Mouse (Mus musculus) left cerebral cortex, adult 2 months (tissue): ENCODE results near the gene Dclk3. TPM values are rescaled to one million over a fixed set of nuclear protein-coding genes. Genes with fewer than 3 reads are reported as not detected.

Source experiments
- DNase-seq, 2 experiments: peaks; one replicate each; pipeline ENCODE4 v3.0.0; 2021 to 2022; ENCODE audit warnings: low spot score in 2 of 2, mixed read lengths in 1 of 2; ENCODE audit errors: extremely low spot score in 1 of 2
- H3K27ac ChIP-seq: fragments of 200-600 bp; 2 replicates; pipeline ENCODE4 v1.8.1; 2022
- H3K4me3 ChIP-seq: fragments of 200-600 bp; 2 replicates; pipeline ENCODE4 v1.8.1; 2022
- CTCF ChIP-seq: fragments of 200-600 bp; IDR thresholded peaks from 2 replicates; pipeline ENCODE4 v1.8.1; 2022; ENCODE audit warnings: antibody characterized with exemption, mild to moderate bottlenecking, moderate library complexity
- intact Hi-C: fragments of 180-260 bp; cut with DNase I; formaldehyde crosslinking; loops from one replicate; pipeline ENCODE4 v1.15.1; 2025
- total RNA-seq, 2 experiments: library from RNA; stranded (reverse); gene quantifications; 2 replicates each; pipeline ENCODE4 v1.2.3; 2021

The Dclk3 gene
- total RNA-seq, 2 experiments from 2014 or later: 50.8 to 54.7 TPM

DNA sequence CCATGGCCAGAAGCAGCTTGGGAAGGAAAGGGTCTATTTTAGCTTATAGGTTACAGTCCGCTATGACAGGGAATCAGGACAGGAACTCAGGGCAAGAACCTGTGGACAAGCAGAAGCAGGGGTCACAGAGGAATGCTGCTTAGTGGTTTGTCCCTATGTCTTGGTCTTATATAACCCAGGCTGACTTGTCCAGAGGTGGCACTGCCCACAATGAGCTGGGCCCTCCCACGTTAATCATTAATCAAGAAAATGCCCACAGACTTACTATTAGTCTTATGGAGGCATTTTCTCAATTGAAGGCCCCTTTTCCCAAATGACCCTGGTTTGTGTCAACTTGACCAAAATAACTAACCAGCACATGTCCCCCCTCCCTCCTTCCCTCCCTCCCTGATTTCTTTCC lies 2.3 kb downstream of the Dclk3 start:
- intact Hi-C loops: loop anchor here (5.0 kb wide), 2 partner anchors 36 to 129 kb away; partner anchors contain the start of gene Trank1
- DNase-seq: no peak
- Histone ChIP-seq H3K27ac (peak overlapping the region; percentile 28), H3K4me3 (peak overlapping the region; percentile 22)
- no peak for TF ChIP-seq CTCF

DNA sequence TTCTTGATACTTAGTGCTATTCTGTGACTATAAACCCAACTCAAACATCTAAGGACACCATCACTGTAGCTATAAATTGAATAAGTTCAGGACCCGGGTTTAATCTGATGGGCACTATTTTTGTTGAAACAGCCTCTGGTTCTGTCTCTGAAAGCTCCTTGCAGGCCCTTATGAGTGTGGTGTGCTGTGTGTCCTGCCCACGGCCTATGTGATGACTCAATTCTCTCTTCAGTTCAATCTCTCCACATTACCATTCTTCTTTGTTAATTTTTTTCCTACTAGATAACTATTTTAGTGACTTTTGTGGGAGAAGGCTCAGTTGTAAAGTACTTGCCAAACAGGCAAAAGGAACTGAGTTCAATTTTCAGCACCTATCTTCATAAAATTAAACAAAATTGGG lies 7.3 kb downstream of the Dclk3 start:
- intact Hi-C loops: no loop called here
- Histone ChIP-seq H3K27ac (no peak overlapping the region), H3K4me3 (no peak overlapping the region)
- TF ChIP-seq CTCF: no peak
- no peak for DNase-seq

DNA sequence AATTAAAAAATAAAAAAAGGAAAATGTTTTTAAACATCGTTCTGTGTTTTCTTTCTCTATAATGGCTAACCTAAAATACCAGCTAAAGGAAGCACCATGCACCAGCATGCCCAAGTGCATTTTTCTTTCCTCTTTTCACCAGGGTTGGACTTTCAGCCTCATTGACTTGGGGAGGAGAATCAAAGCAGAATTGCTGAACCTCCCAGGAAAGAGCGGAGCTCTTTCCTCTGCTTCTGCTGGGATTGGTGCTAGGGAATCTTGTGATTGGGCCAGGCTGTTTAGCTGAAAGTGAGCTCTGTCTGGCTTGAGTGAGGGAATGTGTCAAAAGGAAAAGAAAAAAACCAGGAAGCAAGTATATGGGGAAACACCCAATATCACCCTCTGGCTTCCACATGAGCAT lies 10.1 kb downstream of the Dclk3 start:
- no peak for TF ChIP-seq CTCF
- no peak for DNase-seq
- no peak overlapping the region for H3K27ac ChIP-seq
- intact Hi-C loops: no loop called here
- H3K4me3 ChIP-seq: no peak overlapping the region

DNA sequence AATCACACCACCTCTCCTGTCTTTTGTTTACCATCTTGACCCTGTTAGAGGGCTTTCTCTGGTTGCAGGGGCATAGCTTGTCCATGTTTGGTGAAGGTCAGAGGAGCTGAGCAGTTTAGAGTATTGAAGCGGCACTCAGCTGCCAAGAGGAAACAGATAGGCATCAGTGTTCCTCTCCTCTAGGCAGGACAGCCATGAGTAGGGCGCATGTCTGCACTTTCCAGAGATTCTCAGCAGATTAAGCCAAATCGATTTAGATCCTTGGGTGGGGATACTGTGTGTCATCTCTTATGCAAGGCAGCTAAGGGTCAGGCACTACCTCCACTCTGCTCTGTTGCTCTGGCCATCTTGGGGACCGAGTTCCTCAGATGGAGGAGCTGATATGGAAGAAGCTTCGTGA lies 11.0 kb downstream of the Dclk3 start:
- DNase-seq: no peak
- Histone ChIP-seq H3K27ac (no peak overlapping the region), H3K4me3 (no peak overlapping the region)
- TF ChIP-seq CTCF: no peak
- intact Hi-C loops: no loop called here

DNA sequence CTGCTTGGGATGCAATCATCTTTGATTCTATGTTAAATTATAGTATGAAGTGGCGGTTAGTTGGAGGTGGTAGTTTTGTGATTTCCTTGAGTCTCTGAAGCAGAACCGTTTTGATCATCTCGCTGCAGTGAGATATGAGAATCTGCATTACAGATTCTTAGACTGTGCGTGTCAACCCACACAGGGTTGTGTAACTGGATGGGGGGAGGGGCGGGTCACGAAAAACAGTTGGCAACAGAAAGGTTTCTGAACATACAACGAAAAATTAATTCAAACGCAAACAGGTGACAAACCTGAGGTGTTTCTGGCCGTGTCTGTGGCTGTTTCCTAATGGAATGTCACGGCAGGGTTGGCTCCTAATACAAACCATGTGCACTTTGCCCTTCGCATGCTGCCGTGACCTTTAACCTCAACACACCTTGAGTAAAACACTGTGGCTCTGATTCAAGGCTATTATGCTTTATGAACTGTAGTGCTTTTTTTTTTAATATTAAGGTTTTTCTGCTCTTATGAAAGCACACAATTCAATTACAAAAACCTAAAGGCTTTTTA lies 12.0 kb downstream of the Dclk3 start:
- DNase-seq: peak in 1 of 2 experiments; percentile 54
- no peak for TF ChIP-seq CTCF
- no peak overlapping the region for H3K27ac ChIP-seq
- intact Hi-C loops: no loop called here
- no peak overlapping the region for H3K4me3 ChIP-seq

DNA sequence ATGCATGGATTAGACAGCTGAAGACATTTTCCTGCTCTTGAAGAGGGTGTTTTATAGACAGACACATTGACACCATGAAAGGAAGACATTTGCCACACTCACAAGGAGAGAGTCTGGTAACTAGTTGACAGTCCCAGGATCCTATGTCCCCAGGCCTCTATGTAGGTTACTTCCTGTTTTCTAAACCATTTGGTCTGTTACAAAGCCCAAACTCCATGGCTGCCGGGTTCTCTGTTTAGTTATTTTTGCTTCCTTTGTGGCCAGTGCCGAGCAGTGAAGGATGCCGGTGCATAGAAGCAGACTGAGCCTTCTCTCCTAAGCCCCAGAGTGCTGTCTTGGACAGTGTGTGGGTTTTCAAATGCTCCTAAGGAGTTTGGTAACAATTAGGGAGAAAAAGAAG lies 15.0 kb downstream of the Dclk3 start:
- intact Hi-C loops: no loop called here
- no peak overlapping the region for H3K4me3 ChIP-seq
- no peak for DNase-seq

DNA sequence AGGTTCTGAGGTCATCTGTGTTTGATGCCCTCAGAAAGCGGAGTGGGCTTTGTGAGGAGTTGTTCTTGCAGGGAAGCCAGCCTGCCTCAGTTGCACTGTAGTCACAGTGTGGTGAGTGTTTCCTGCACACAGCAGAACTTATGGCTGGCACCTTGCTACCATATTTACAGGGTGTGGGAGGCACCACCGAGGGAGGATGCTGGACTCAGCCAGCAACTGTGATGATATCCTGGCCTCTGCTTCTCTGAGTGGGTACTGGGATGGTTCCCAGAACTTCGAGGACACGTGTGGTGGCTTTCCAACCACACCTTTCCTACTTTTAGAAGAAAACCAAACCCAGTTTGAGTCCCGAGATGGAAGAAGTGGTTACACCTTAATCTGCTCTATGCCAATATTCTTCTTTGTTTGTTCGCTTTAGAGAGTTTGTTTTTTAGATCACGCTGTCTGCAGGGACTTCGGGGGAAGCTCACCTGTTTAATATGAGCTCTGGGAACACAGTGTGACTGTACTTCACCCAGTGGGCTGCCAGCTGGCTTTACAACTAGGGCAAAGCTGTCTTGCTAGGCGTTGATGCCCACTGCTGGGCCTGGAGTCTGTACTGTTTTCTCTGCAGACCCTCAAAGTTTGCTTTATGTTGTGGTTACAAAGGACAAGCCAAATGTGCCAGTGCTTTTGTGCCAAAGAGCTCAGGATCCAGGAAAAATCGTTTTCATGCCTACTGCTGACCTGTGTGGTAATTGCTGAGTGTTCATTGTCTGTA lies 18.5 kb downstream of the Dclk3 start:
- TF ChIP-seq CTCF: no peak
- H3K27ac ChIP-seq: no peak overlapping the region
- DNase-seq: no peak

More for the DNA sequence above, 15.0 kb downstream of the Dclk3 start:
- no peak for TF ChIP-seq CTCF
- no peak overlapping the region for H3K27ac ChIP-seq

DNA sequence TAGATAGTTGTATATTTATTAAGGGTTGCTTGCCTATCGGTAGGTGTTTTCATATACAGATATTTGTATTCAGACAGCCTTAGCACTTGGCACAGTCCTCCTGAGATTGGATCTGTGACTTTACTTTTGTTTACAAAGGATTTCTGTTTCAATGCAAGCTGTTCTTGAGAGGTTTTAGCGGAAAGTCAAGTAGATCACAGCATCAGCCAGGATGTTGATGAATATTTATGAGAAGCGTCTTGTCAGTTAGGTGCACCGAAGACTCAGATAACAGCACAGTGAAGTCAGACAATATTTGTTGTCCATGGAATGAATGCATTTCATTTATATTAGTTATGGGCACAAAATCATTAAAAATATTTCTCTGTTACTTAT lies 19.0 kb downstream of the Dclk3 start:
- no peak for TF ChIP-seq CTCF
- no peak overlapping the region for H3K4me3 ChIP-seq
- H3K27ac ChIP-seq: no peak overlapping the region
- no peak for DNase-seq
- intact Hi-C loops: no loop called here

More for the DNA sequence above, 18.5 kb downstream of the Dclk3 start:
- no peak overlapping the region for H3K4me3 ChIP-seq
- intact Hi-C loops: no loop called here

DNA sequence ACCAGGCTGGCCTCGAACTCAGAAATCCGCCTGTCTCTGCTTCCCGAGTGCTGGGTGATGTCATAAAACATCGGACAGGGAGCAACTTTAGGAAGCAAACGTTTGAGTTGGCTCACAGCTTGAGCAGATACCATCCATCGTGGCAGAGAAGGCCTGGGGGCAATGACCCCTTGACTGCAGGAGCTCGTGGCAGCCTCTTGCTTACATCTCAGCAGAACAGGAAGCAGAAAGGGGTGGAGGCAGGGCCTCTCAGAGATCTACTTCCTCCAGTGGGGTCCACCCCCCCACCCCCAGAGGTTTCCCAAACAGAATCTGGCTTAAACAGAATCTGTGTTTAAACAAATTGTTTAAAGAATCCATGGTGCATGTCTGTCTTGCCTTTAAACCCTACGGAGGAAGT lies 20.6 kb downstream of the Dclk3 start:
- intact Hi-C loops: no loop called here
- Histone ChIP-seq H3K27ac (no peak overlapping the region), H3K4me3 (no peak overlapping the region)
- no peak for DNase-seq
- TF ChIP-seq CTCF: no peak

DNA sequence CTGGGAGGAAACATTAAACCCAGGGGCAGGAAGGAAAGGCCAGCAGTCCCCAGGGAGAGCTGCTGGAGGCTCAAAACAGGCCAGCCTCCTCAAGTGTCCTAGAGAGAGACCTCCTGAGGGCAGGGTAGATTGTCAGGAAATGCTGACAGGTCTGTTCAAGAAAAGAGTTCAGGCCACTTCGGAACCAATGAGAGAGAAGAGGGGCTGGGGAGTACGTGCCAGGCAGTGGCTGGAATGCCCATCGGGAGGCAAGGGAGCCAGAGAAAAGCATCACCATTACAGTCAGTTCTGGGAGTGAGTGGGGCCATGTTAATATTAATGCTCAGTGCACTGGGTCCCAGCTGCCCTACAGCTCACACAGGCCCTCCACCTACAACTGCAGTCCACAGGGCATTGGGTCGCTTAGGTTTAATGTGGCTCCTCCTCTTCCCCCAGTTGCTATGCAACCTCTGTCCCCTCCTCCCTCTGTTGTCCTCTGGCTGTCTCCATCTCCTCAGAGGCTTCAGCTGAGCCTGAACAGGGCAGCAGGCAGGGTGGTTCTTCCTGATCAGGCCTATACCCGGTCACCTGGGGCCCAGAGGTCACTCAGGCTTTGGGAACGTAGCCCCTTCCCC lies 21.4 kb downstream of the Dclk3 start:
- intact Hi-C loops: no loop called here
- TF ChIP-seq CTCF: no peak
- Histone ChIP-seq H3K27ac (no peak overlapping the region), H3K4me3 (no peak overlapping the region)
- DNase-seq: no peak

DNA sequence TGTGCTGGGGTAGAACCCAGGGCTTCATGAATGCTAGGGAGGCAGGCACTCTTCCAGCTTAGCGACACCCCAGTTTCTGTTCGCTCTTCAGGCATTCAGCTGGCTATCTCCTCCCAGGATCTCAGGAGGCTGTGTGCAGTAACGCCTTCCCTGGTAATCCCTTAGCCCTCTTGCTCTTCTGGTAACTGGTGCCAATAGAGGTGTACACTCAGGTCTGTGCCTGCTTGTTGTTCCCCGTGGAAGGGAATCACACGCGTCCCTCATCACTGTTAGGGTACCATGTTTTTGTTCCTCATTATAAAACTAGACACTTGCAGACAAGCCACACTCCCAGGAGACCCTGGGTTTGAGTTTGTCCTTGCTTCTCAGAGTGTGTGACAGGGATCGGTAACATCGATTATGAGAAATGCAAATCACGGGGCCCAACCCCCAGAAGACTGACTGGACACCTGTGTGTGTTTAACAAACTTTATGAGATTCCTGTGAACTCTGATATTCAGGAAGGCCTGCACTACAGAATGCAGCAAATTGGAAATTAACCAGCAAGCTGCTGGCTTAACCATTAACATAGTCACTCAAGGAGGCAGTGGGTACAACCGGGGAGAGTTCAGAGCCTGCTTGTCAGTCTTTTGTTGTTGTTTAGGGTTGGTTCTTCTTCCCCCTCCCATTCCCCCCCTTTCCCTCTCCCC lies 22.7 kb downstream of the Dclk3 start:
- H3K4me3 ChIP-seq: no peak overlapping the region
- H3K27ac ChIP-seq: no peak overlapping the region
- no peak for TF ChIP-seq CTCF
- DNase-seq: no peak
- intact Hi-C loops: no loop called here

DNA sequence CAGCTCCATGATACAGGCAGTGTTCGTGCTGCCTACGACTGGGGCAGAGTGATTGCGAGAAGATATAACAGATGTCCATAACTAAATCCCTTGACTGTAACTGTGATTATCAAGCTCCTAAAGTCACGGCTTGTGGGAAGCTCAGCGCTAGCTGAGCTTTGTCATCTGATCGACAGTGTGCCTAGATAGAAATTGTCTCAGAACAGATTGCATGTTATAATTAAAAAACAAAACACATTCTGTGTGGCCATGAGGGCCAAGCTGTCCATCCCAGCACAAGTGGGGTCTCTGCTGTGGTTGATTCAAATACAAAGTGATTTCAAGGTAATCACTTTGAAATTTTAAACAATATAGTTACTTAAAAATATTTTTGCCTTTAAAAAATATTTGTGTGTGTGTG lies 26.8 kb downstream of the Dclk3 start:
- no peak overlapping the region for H3K4me3 ChIP-seq
- no peak for TF ChIP-seq CTCF
- intact Hi-C loops: no loop called here
- DNase-seq: no peak
- H3K27ac ChIP-seq: no peak overlapping the region
